Mouse (Mus musculus): ENCODE data around the gene Mfsd4b1. TPM values are rescaled to one million over a fixed set of nuclear protein-coding genes. Genes with fewer than 3 reads are reported as not detected.
A peak's percentile ranks its signal among the peaks of the same experiment; 100 is the strongest.

The Mfsd4b1 gene
- total RNA-seq, 2 experiments from 2014 or later, result 2.2 to 2.4 TPM

- intact Hi-C loops (cut with DNase I), result no loop called here
- DNase-seq, result no peak
These were observed 50.1 kb downstream of the Mfsd4b1 start for GRCm38 (mm10) chr10:39974982-39975381.

GRCm38 (mm10) chr10:39967512-39967911, 57.6 kb downstream of the Mfsd4b1 start:
- intact Hi-C loops (cut with DNase I), result no loop called here
- no peak for DNase-seq

GRCm38 (mm10) chr10:39961906-39962305, 63.2 kb downstream of the Mfsd4b1 start:
- no peak for DNase-seq
- intact Hi-C loops (cut with DNase I), result loop anchor here (2.0 kb wide), 1 partner anchor 63 kb away; the partner anchor contains the start of gene Mfsd4b4

DNA sequence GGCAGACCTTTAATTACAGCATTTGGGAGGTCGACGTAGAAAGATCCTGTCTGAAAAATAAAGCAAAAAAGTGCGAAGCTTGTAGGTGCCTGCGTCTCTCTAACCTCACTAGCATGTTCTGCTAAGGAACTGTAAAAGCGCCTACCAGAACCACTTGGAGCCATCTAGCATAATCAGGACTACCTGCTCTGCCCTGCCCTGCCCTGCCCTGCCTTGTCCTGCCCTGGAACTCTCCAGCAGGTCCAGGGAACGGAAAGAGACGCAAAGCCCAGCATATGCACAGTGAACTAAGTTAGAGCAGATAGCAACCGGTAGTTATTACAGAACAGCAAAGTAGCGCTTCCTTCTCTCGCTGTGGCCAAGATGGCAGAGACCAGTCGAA, 64.6 kb downstream of the Mfsd4b1 start:
- intact Hi-C loops (cut with DNase I), result loop anchor here (2.0 kb wide), 1 partner anchor 62 kb away; the partner anchor contains the start of gene Mfsd4b4
- DNase-seq, result no peak

GRCm38 (mm10) chr10:39959761-39960440, 65.2 kb downstream of the Mfsd4b1 start, which contains the start of gene Mfsd4b3:
TSS of gene Mfsd4b3 (minus strand) at chr10:39960153.
- intact Hi-C loops (cut with DNase I), result loop anchor here (2.0 to 5.0 kb wide), 4 partner anchors 61 to 789 kb away; partner anchors contain the start of gene Mfsd4b4
- DNase-seq, result peak; percentile 90 to 93

DNA sequence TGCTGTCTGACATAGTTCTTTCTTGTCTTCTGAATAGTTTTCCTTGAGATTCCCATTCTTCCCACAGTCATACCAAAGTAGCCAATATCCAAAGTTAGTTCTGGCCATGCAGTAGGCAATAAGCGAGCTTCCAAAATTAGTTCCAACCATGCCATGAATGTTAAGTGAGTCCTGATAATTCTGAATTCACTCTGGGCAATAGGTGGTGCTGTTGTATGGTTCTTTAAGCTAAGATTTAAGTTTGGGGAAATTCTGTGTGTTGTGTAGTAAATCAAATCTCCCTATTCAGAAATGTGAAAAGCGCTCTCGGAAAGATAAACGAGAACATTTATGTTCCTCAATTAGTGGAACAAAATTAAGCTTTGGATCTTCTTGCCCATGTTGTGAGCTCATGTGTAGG, 66.8 kb downstream of the Mfsd4b1 start:
- no peak for DNase-seq

GRCm38 (mm10) chr10:39956340-39956878, 68.7 kb downstream of the Mfsd4b1 start:
- no peak for DNase-seq
- intact Hi-C loops (cut with DNase I), result loop anchor here (5.0 kb wide), 2 partner anchors 86 to 256 kb away; no protein-coding TSS in a partner anchor

More for the DNA sequence above, 66.8 kb downstream of the Mfsd4b1 start:
- intact Hi-C loops (cut with DNase I), result loop anchor here (2.0 to 5.0 kb wide), 3 partner anchors 84 to 787 kb away; no protein-coding TSS in a partner anchor

DNA sequence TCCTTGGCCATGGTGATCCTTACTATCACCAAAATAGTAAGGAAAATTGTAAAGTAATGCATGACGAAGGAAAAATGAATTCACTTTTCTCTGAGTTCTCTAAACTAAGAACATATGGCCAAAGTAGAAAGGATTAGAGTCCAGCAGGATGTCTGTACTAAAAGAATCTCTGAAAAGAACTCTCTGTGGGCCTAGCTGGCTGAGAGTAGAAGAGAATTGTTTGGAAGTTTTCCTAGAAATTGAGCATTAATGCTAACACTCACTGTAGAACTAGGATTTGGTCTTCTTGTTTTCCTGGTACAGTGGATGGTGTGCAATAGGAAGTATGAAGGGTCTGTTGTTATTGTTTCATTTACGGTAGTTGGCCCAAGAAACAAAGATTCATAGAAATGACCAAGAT, 69.9 kb downstream of the Mfsd4b1 start:
- DNase-seq, result no peak
- intact Hi-C loops (cut with DNase I), result loop anchor here (5.0 kb wide), 2 partner anchors 87 to 257 kb away; no protein-coding TSS in a partner anchor

Other genes with a start within 250 kb of the Mfsd4b1 start
- gene Mfsd4b4, start 126.0 kb downstream of the Mfsd4b1 start, total RNA-seq (2021), result 1 to 10 TPM; 3.4 to 3.5 TPM
- gene Mfsd4b2, start 98.3 kb downstream of the Mfsd4b1 start, total RNA-seq (2021), result under 1 TPM in 1 of 2 experiments, not detected in 1; 0.11 TPM
- gene Mfsd4b3, start 65.1 kb downstream of the Mfsd4b1 start, total RNA-seq (2021), result 1 to 10 TPM; 5.3 to 6.7 TPM
- gene Mfsd4b5, start 38.6 kb downstream of the Mfsd4b1 start, total RNA-seq (2021), result under 1 TPM; 0.42 to 0.49 TPM
- gene Slc16a10, start 117.0 kb upstream of the Mfsd4b1 start, total RNA-seq (2021), result 10 to 100 TPM; 17.8 to 23.8 TPM
- gene Rpf2, start 221.8 kb upstream of the Mfsd4b1 start, total RNA-seq (2021), result 10 to 100 TPM in 1 of 2 experiments, 1 to 10 TPM in 1; 9.7 to 12.5 TPM
- 10 to 100 TPM; 21.6 to 25.5 TPM for gene Gtf3c6, start 232.8 kb upstream of the Mfsd4b1 start, total RNA-seq (2021)

Measured in heart, postnatal 36 days (tissue).